Mouse (Mus musculus): ENCODE results near the gene Olfr1513. TPM values are rescaled to one million over a fixed set of nuclear protein-coding genes. Genes with fewer than 3 reads are reported as not detected.
"Not testable (repeated sequence)": the region's sequence is repeated elsewhere in the genome, so short reads cannot be mapped to it uniquely, and the experiment has no call there.

Olfr1513 gene
- polyA plus RNA-seq, 1 experiment = not detected

GRCm38 (mm10) chr14:52304644-52305271 is 51.5 kb downstream of the Olfr1513 start, which contains the start of gene Mettl3:
Gene Mettl3 (minus strand): TSS chr14:52305128.
- peaks cover 39% of the 10 kb centered on the region for H3K79me2 ChIP-seq (ENCODE audit: control insufficient read depth, insufficient read depth)
- H3K79me3 ChIP-seq (ENCODE audit: low read depth) = peaks cover 18% of the 10 kb centered on the region
- peak within 1 kb of the TSS; percentile 92 for H3ac ChIP-seq (ENCODE audit: control insufficient read depth, insufficient read length, low read depth)
- TF ChIP-seq CTCF (IDR thresholded peaks at IDR 0.05; ENCODE audit: control insufficient read depth, insufficient read depth, insufficient read length) = no peak
- peak; percentile 84 for TF ChIP-seq MAX (IDR thresholded peaks at IDR 0.05)
- peak within 1 kb of the TSS; percentile 76 for H3K4me3 ChIP-seq (ENCODE audit: insufficient read depth, poor library complexity, severe bottlenecking)
- peaks cover 12% of the 10 kb centered on the region for H3K36me3 ChIP-seq (ENCODE audit: control insufficient read depth, insufficient read depth)
- no peaks in the 10 kb centered on the region for H3K27me3 ChIP-seq (ENCODE audit: control insufficient read depth, insufficient read depth, insufficient read length)

GRCm38 (mm10) chr14:52303517-52303916 is 52.7 kb downstream of the Olfr1513 start:
- H3K27me3 ChIP-seq (ENCODE audit: control insufficient read depth, insufficient read depth, insufficient read length); H3K4me3 ChIP-seq (ENCODE audit: insufficient read depth, poor library complexity, severe bottlenecking); H3ac ChIP-seq (ENCODE audit: control insufficient read depth, insufficient read length, low read depth): not testable (repeated sequence)
- H3K79me3 ChIP-seq (ENCODE audit: low read depth) = peaks cover 18% of the 10 kb centered on the region
- H3K36me3 ChIP-seq (ENCODE audit: control insufficient read depth, insufficient read depth) = peaks cover 23% of the 10 kb centered on the region
- H3K79me2 ChIP-seq (ENCODE audit: control insufficient read depth, insufficient read depth) = peaks cover 39% of the 10 kb centered on the region

Other genes starting within 250 kb of the Olfr1513 start
- 2.4 TPM for gene Rpgrip1, start 245.7 kb downstream of the Olfr1513 start, polyA plus RNA-seq (2012; fragmentation: generic; extraction: Trizol)
- gene Supt16, start 159.0 kb downstream of the Olfr1513 start, polyA plus RNA-seq (2012; fragmentation: generic; extraction: Trizol) = 25.3 TPM
- gene Chd8, start 98.6 kb downstream of the Olfr1513 start, polyA plus RNA-seq (2012; fragmentation: generic; extraction: Trizol) = 23.0 TPM
- gene Tox4, start 77.3 kb downstream of the Olfr1513 start, polyA plus RNA-seq (2012; fragmentation: generic; extraction: Trizol) = 18.3 TPM
- 5.5 TPM for gene Rab2b, start 76.9 kb downstream of the Olfr1513 start, polyA plus RNA-seq (2012; fragmentation: generic; extraction: Trizol)
- gene Mettl3, start 51.3 kb downstream of the Olfr1513 start, polyA plus RNA-seq (2012; fragmentation: generic; extraction: Trizol) = 33.3 TPM
- 6.7 TPM for gene Sall2, start 27.6 kb downstream of the Olfr1513 start, polyA plus RNA-seq (2012; fragmentation: generic; extraction: Trizol)
- not detected for gene Olfr1512, start 22.8 kb upstream of the Olfr1513 start, polyA plus RNA-seq (2012; fragmentation: generic; extraction: Trizol)
- gene Olfr1511, start 41.0 kb upstream of the Olfr1513 start, polyA plus RNA-seq (2012; fragmentation: generic; extraction: Trizol) = not detected
- gene Olfr1510, start 58.0 kb upstream of the Olfr1513 start, polyA plus RNA-seq (2012; fragmentation: generic; extraction: Trizol) = not detected
- gene Olfr1509, start 86.6 kb upstream of the Olfr1513 start, polyA plus RNA-seq (2012; fragmentation: generic; extraction: Trizol) = not detected
- not detected for gene Olfr1508, start 111.1 kb upstream of the Olfr1513 start, polyA plus RNA-seq (2012; fragmentation: generic; extraction: Trizol)
- not detected for gene Olfr1507, start 139.3 kb upstream of the Olfr1513 start, polyA plus RNA-seq (2012; fragmentation: generic; extraction: Trizol)

Data from C2C12 (cell line).